Mouse (Mus musculus) left cerebral cortex, adult 11 months (tissue): ENCODE results near the gene Mnat1.
"Not testable (repeated sequence)": the region's sequence is repeated elsewhere in the genome, so short reads cannot be mapped to it uniquely, and the experiment has no call there.

Experiments
- DNase-seq: peaks from one replicate; pipeline ENCODE4 v3.0.0; 2022; ENCODE audit warnings: low spot score

Mnat1 gene

GRCm38 (mm10) chr12:73147236-73147635, 23.7 kb downstream of the Mnat1 start:
- DNase-seq, result no peak

- DNase-seq, result not testable (repeated sequence)
Measured at GRCm38 (mm10) chr12:73151038-73151437, 27.5 kb downstream of the Mnat1 start.

- no peak for DNase-seq
Measured at GRCm38 (mm10) chr12:73154150-73154549, 30.6 kb downstream of the Mnat1 start.

DNA sequence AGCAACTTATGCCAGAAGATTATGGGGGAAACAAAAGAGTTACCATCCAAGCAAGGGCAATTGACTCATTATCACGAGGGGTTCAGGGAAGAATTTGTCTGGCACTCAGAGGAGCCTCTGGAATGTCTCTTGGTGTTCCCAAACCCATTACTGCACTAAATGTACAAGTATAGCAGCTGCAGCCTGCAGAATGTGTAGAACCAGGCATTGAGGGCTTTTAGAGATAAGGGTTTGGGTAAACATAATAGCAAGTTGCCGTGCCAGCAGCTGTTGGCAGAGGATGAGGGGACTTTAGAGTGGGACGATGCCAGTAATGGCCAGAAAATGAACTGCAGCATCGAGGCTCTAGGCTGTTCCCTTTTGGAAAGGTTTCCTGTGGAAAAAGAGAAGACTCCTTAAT, 36.8 kb downstream of the Mnat1 start:
- no peak for DNase-seq

DNA sequence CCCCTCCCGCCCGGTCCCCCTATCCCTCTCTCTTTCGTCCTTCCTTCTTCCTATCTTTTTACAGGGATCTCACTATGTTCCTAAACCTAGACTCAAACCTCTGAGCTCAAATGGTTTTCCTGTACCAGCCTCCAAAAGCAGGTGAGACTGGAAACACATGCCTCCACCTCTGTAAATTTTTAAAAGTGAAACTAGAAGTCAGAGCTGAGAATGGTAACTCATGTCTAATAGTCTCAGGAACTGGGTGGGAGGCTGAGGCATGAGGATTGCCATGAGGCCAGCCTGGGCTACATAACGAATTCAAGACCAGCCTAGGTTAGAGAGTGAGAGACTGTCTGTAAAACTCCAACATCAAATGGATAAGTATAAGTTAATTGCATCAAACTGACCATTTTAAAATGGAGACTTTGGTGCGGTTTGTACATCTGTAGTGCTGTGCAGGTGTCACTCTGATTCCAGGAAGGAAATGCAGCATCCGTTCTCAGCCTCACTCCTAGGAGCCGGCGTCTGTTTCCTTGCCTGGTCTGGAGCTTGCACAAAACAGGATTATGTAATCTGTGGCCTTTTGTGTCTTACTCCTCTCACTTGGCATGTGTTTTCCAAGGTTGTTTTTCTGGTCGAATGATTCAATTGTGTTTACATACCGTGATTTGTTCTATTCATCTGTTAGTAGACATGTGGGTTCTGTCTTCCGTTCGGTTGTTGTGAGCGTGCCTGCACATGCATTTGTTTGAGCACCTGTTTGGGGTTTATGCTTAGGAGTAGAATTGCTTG, 39.1 kb downstream of the Mnat1 start:
- no peak for DNase-seq

GRCm38 (mm10) chr12:73170794-73171193, 47.3 kb downstream of the Mnat1 start:
- no peak for DNase-seq

- DNase-seq, result no peak
Measured at GRCm38 (mm10) chr12:73183896-73184295, 60.4 kb downstream of the Mnat1 start.

- no peak for DNase-seq
Measured at GRCm38 (mm10) chr12:73197363-73197762, 73.8 kb downstream of the Mnat1 start.

DNA sequence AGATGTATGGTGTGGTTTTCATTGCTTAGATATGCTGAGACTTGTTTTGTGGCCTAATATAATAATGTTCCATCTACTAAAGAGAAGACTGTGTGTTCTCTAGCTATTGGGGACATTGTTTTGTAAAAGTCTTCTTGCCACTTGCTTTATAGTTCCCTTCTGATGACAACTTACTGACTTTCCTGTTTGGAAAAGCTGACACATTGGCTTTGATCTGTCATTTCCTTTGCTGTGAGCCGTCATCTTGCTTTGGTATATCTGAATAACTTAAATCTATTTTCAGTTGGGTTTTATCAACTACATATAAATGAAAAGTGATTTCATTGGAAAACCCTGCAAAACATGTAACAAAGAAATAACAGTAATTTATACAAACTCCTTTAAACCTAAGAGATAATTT, 74.9 kb downstream of the Mnat1 start:
- no peak for DNase-seq

GRCm38 (mm10) chr12:73199375-73199774, 75.9 kb downstream of the Mnat1 start:
- DNase-seq, result no peak

DNA sequence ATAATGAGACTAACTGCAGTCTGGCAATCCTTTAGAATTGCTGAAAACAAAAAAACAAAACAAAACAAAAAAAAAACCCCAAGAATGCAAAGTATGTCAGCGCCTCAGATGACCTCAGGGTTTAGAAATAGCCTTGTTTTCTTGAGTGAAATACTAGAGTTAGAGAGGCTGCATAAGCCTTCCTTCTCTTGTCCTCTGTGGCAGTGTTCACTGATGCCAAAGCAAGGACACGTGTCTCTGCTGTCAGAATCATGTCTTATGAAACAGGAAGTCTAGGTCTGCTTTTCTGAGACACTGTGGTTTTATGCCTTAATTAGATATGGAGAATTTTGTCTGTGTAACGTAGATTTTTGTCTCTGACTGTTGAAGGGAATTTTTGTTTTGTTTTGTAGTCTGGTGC, 78.1 kb downstream of the Mnat1 start:
- no peak for DNase-seq

- no peak for DNase-seq
Measured at GRCm38 (mm10) chr12:73205710-73206649, 82.5 kb downstream of the Mnat1 start.

- no peak for DNase-seq
Measured at GRCm38 (mm10) chr12:73207008-73207407, 83.5 kb downstream of the Mnat1 start.

GRCm38 (mm10) chr12:73207461-73207860, 83.9 kb downstream of the Mnat1 start:
- no peak for DNase-seq

GRCm38 (mm10) chr12:73208518-73208917, 85.0 kb downstream of the Mnat1 start:
- DNase-seq, result no peak

DNA sequence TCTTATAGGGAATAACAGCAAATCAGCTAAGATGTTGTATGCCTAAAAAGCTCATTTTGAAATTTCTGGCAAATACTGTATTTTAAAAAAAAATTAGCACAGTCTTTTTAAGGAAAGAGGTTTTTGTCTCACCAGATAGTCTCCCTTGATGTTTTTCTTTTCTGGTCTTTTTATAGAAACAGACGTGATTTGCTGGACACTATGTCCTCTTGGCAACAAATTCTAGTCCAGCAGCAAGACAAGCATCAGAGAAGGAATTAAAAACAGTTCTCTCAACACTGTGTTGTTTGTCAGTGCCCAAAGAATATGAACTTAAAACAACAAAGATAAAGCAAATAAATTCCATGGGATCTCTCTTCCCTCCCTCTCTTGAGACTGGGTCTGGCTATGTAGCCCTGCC, 85.6 kb downstream of the Mnat1 start:
- DNase-seq, result no peak

GRCm38 (mm10) chr12:73210454-73210853, 86.9 kb downstream of the Mnat1 start:
- no peak for DNase-seq

DNA sequence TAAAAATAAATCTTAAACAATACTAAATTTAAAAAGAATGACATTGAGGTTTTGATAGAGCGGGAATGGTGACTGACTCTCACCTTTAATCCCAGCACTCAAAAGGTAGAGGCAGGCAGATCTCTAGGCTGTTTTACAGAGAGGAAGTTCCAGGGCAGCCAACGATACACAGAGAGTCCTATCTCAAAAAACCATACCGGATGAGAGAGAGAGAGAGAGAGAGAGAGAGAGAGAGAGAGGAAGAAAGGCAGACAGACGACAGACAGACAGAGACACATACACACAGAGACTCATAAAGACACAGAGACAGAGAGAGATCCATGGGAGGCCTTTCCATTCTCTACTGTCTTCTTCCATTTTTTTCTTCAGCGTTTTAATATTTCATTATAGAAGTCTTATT, 92.3 kb downstream of the Mnat1 start:
- DNase-seq, result no peak

DNA sequence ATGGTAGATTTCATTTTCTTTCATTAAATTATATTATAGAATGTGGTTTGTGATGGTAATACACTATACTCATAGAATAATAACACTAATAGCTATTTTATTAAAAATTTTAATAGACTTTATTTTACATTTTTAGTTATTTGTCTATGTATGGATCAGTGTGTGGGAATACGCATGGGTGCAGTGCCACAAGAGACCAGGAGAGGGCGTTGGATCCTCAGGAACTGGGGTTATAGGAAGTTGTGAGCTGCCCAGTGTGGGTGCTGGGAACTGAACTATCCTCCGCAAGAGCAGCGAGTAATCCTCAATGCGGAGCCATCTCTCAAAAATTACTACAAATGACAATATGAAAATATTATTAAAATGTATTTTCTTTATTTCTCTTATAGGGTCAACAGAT, 95.1 kb downstream of the Mnat1 start:
- no peak for DNase-seq

- no peak for DNase-seq
Measured at GRCm38 (mm10) chr12:73221235-73221634, 97.7 kb downstream of the Mnat1 start.

DNA sequence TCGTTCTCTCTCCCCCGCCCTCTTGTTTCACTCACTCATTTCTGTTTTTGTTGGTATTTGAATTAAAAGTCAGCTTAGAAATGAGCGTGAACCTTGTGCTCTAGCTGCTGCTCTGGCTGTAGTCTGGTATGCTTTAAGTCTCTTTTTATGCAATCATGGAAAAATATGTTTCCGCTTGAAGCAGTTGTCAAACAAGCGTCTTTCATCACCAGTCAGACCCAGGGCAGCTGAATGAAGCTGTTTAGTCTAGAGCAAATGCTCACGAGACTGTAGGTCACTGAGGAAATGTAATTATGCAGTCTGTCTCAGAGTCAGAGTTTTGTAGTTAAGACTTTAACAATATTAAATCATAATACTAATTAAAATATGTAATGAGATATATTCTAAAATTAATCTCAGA, 100.4 kb downstream of the Mnat1 start:
- no peak for DNase-seq

DNA sequence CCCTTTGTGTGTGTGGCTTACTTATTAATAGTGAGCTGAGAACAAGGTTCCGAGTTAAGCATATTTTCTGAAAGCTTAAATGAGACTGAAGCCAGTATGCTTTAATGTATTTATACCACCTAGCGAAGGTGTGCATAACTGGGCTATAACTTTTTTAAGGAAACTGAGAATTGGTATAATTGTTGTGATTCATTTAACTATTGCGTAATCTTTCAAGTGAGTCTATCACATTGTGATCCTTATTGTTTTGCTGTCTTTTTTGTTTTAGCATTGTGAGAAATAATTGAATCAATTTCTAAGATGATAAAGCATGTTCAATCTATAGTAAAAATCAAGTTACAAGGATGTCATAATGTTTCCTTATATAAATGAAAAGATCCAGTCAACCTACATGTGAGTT, 104.9 kb downstream of the Mnat1 start:
- no peak for DNase-seq

- no peak for DNase-seq
Measured at GRCm38 (mm10) chr12:73230196-73230595, 106.7 kb downstream of the Mnat1 start.
